Mouse (Mus musculus): Measurements from ENCODE around the gene Lrrc7. TPM values are rescaled to one million over a fixed set of nuclear protein-coding genes. Genes with fewer than 3 reads are reported as not detected.

Lrrc7 gene
- polyA plus RNA-seq, 1 experiment, result not detected

DNA sequence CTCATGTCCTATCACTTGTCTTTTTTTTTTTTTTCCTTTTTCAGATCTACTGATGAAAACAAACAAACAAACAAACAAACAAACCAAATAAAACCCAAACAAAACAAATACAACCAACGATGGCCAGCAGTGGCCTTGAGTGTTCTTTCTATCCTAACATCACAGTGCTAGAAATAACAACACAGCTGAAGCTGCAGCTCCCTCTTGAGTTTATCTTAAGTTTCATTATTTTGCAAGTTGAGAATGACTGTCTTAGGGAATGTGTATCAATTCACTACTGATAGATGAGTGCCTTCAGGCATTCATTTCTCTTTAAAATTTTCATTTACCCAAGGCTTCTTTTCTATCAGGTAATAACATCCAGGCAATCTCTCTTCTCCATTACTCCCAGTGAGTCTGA is 291.1 kb downstream of the Lrrc7 start:
- no peaks in the 10 kb centered on the region for H3K36me3 ChIP-seq (ENCODE audit: control insufficient read depth, insufficient read depth, low read length, poor library complexity, severe bottlenecking)
- TF ChIP-seq POLR2A (IDR thresholded peaks at IDR 0.05; ENCODE audit: insufficient read depth, low read length) (no peak), CTCF (IDR thresholded peaks at IDR 0.05; ENCODE audit: low read depth, low read length) (no peak), EP300 (IDR thresholded peaks at IDR 0.05; ENCODE audit: insufficient read depth, low read depth, low read length) (no peak)

DNA sequence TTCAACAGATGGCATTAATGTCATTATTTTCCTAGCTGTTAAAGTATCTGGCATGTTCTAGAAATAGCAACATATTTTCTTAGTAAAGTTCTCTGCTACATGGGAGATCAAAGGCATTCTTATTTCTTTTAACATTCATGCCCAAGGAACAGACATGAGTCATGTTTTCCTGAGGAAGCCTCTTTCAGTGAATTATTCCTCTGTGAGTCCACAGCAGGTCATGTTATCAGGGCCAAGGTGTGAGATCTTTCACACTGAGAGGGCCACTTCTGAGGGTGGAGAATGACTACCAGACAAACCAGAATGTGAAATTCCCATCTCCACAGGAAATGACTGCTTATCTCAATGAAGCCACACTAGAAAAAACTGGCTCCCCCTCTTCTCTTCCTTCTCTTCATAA is 309.4 kb downstream of the Lrrc7 start:
- no peak overlapping the region for H3K9ac ChIP-seq (ENCODE audit: low read depth, poor library complexity, severe bottlenecking)
- no peaks in the 10 kb centered on the region for H3K27me3 ChIP-seq (ENCODE audit: control insufficient read depth, insufficient read depth, low read length, poor library complexity, severe bottlenecking)
- TF ChIP-seq POLR2A (IDR thresholded peaks at IDR 0.05; ENCODE audit: insufficient read depth, low read length), result no peak
- no peaks in the 10 kb centered on the region for H3K9me3 ChIP-seq (replicated peaks; ENCODE audit: control insufficient read depth, insufficient read depth, low read length, poor library complexity, severe bottlenecking)
- H3K36me3 ChIP-seq (ENCODE audit: control insufficient read depth, insufficient read depth, low read length, poor library complexity, severe bottlenecking), result no peaks in the 10 kb centered on the region
- H3K4me1 ChIP-seq (ENCODE audit: control insufficient read depth, insufficient read depth, low read length), result no peaks in the 10 kb centered on the region
- H3K4me3 ChIP-seq (ENCODE audit: low read depth, low read length), result no peak overlapping the region
- no peak overlapping the region for H3K27ac ChIP-seq (ENCODE audit: insufficient read depth, low read length)

More for the DNA sequence above, 291.1 kb downstream of the Lrrc7 start:
- Histone ChIP-seq H3K27me3 (ENCODE audit: control insufficient read depth, insufficient read depth, low read length, poor library complexity, severe bottlenecking) (no peaks in the 10 kb centered on the region), H3K9ac (ENCODE audit: low read depth, poor library complexity, severe bottlenecking) (no peak overlapping the region), H3K4me1 (ENCODE audit: control insufficient read depth, insufficient read depth, low read length) (no peaks in the 10 kb centered on the region), H3K4me3 (ENCODE audit: low read depth, low read length) (no peak overlapping the region), H3K9me3 (replicated peaks; ENCODE audit: control insufficient read depth, insufficient read depth, low read length, poor library complexity, severe bottlenecking) (no peaks in the 10 kb centered on the region), H3K27ac (ENCODE audit: insufficient read depth, low read length) (no peak overlapping the region)

DNA sequence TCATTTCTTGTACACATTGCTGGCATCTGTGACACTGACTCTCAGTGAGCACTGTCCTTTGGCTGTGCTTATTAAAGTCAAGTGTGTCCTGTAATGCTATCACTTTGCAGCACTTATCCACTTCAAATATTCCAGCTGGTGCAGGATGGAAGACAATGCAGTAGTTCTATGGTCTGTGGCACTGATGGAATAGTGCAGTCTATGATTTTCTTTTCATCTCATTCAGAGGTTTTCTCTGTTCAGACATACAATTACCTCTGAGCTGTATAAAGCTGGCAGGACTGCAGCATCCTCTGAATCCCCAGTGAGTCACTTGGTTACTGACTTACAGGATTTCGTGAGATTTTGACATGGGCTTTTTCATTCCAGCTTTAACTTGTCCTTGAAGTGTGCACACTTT is 314.3 kb downstream of the Lrrc7 start:
- Histone ChIP-seq H3K4me3 (ENCODE audit: low read depth, low read length) (no peak overlapping the region), H3K9ac (ENCODE audit: low read depth, poor library complexity, severe bottlenecking) (no peak overlapping the region), H3K27me3 (ENCODE audit: control insufficient read depth, insufficient read depth, low read length, poor library complexity, severe bottlenecking) (no peaks in the 10 kb centered on the region), H3K36me3 (ENCODE audit: control insufficient read depth, insufficient read depth, low read length, poor library complexity, severe bottlenecking) (no peaks in the 10 kb centered on the region), H3K4me1 (ENCODE audit: control insufficient read depth, insufficient read depth, low read length) (no peaks in the 10 kb centered on the region), H3K27ac (ENCODE audit: insufficient read depth, low read length) (no peak overlapping the region), H3K9me3 (replicated peaks; ENCODE audit: control insufficient read depth, insufficient read depth, low read length, poor library complexity, severe bottlenecking) (no peaks in the 10 kb centered on the region)
- TF ChIP-seq POLR2A (IDR thresholded peaks at IDR 0.05; ENCODE audit: insufficient read depth, low read length) (no peak), EP300 (IDR thresholded peaks at IDR 0.05; ENCODE audit: insufficient read depth, low read depth, low read length) (no peak), CTCF (IDR thresholded peaks at IDR 0.05; ENCODE audit: low read depth, low read length) (no peak)

DNA sequence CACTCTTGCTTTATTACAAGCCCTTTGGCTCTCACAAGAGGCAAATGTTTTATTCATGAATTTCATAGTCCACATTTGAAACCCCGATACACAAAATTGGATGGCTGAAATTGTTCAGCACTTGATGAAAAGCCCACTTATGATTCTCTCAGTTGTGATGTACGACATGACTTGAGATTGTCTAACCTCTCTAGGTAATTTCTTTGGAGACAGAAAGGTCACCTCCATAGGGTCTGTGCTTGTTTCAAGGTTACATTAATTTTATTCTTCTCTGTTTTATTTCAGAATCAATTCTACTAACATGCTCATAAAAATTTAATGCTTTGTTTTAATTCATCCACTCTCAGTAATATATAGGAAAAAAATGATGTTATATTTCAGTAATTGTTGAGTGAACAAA is 351.4 kb downstream of the Lrrc7 start:
- no peaks in the 10 kb centered on the region for H3K9me3 ChIP-seq (replicated peaks; ENCODE audit: control insufficient read depth, insufficient read depth, low read length, poor library complexity, severe bottlenecking)
- H3K27me3 ChIP-seq (ENCODE audit: control insufficient read depth, insufficient read depth, low read length, poor library complexity, severe bottlenecking), result no peaks in the 10 kb centered on the region
- no peak overlapping the region for H3K9ac ChIP-seq (ENCODE audit: low read depth, poor library complexity, severe bottlenecking)
- no peak for TF ChIP-seq POLR2A (IDR thresholded peaks at IDR 0.05; ENCODE audit: insufficient read depth, low read length)
- no peak for TF ChIP-seq EP300 (IDR thresholded peaks at IDR 0.05; ENCODE audit: insufficient read depth, low read depth, low read length)
- TF ChIP-seq CTCF (IDR thresholded peaks at IDR 0.05; ENCODE audit: low read depth, low read length), result no peak
- no peaks in the 10 kb centered on the region for H3K36me3 ChIP-seq (ENCODE audit: control insufficient read depth, insufficient read depth, low read length, poor library complexity, severe bottlenecking)
- H3K4me3 ChIP-seq (ENCODE audit: low read depth, low read length), result no peak overlapping the region
- H3K27ac ChIP-seq (ENCODE audit: insufficient read depth, low read length), result no peak overlapping the region
- H3K4me1 ChIP-seq (ENCODE audit: control insufficient read depth, insufficient read depth, low read length), result no peaks in the 10 kb centered on the region

DNA sequence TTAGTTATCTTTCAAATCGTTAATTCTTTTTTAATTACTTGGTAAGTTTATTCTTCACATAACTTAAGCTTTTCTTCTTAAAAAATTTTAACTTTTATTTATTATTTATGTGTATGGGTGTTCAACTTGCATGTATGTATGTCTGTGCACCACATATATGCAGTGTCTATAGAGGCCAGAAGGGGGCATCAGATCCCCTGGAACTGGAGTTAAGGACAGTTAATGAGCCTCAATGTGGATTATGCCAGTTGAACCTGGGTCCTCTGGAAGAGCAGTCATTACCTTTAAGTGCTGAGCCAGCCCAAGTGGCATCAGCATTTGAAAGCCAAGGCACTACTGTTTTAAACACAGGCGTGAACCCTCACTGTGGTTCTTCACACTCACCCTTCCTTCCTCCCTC is 352.0 kb downstream of the Lrrc7 start:
- Histone ChIP-seq H3K27me3 (ENCODE audit: control insufficient read depth, insufficient read depth, low read length, poor library complexity, severe bottlenecking) (no peaks in the 10 kb centered on the region), H3K36me3 (ENCODE audit: control insufficient read depth, insufficient read depth, low read length, poor library complexity, severe bottlenecking) (no peaks in the 10 kb centered on the region), H3K9me3 (replicated peaks; ENCODE audit: control insufficient read depth, insufficient read depth, low read length, poor library complexity, severe bottlenecking) (no peaks in the 10 kb centered on the region), H3K4me3 (ENCODE audit: low read depth, low read length) (no peak overlapping the region), H3K27ac (ENCODE audit: insufficient read depth, low read length) (no peak overlapping the region), H3K9ac (ENCODE audit: low read depth, poor library complexity, severe bottlenecking) (no peak overlapping the region), H3K4me1 (ENCODE audit: control insufficient read depth, insufficient read depth, low read length) (no peaks in the 10 kb centered on the region)
- TF ChIP-seq CTCF (IDR thresholded peaks at IDR 0.05; ENCODE audit: low read depth, low read length) (no peak), POLR2A (IDR thresholded peaks at IDR 0.05; ENCODE audit: insufficient read depth, low read length) (no peak), EP300 (IDR thresholded peaks at IDR 0.05; ENCODE audit: insufficient read depth, low read depth, low read length) (no peak)

DNA sequence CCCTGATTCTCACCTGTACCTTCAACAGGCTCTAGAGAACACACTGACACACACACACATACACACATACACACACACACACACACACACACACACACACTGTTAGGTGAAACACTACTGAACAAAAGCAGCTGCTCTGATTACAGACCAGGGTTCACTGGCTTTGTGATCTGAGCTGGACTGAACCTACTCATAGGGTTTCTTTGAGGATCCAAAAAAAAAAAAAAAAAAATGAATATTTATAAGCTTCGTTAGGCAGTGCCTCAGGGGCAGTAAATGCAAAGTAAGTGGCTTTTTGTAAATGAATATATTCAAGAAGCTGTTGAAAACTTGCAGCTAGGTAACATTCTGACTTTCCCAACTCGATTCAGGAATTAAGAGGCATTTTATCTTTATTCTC is 354.2 kb downstream of the Lrrc7 start:
- Histone ChIP-seq H3K9me3 (replicated peaks; ENCODE audit: control insufficient read depth, insufficient read depth, low read length, poor library complexity, severe bottlenecking) (no peaks in the 10 kb centered on the region), H3K27ac (ENCODE audit: insufficient read depth, low read length) (no peak overlapping the region), H3K27me3 (ENCODE audit: control insufficient read depth, insufficient read depth, low read length, poor library complexity, severe bottlenecking) (no peaks in the 10 kb centered on the region), H3K4me3 (ENCODE audit: low read depth, low read length) (no peak overlapping the region), H3K9ac (ENCODE audit: low read depth, poor library complexity, severe bottlenecking) (no peak overlapping the region), H3K36me3 (ENCODE audit: control insufficient read depth, insufficient read depth, low read length, poor library complexity, severe bottlenecking) (no peaks in the 10 kb centered on the region), H3K4me1 (ENCODE audit: control insufficient read depth, insufficient read depth, low read length) (no peaks in the 10 kb centered on the region)
- TF ChIP-seq POLR2A (IDR thresholded peaks at IDR 0.05; ENCODE audit: insufficient read depth, low read length) (no peak), EP300 (IDR thresholded peaks at IDR 0.05; ENCODE audit: insufficient read depth, low read depth, low read length) (no peak), CTCF (IDR thresholded peaks at IDR 0.05; ENCODE audit: low read depth, low read length) (no peak)

All from ES-Bruce4 (cell line).